Mouse (Mus musculus): Measurements from ENCODE around the gene Rag1. TPM values are rescaled to one million over a fixed set of nuclear protein-coding genes. Genes with fewer than 3 reads are reported as not detected.

The Rag1 gene
- 1.8 and 2.1 TPM in 2 replicates for polyA plus RNA-seq (2012; rRNA removed)

GRCm38 (mm10) chr2:101649114-101649671, at the start of gene Rag1, which contains the start of gene B230118H07Rik:
Gene Rag1, minus strand, starts transcription at chr2:101649501.
Gene B230118H07Rik, minus strand, starts transcription at chr2:101649532.

GRCm38 (mm10) chr2:101678236-101679021, 29.1 kb upstream of the Rag1 start, which contains the start of gene Traf6:
Gene Traf6, plus strand, starts transcription at chr2:101678429.

DNA sequence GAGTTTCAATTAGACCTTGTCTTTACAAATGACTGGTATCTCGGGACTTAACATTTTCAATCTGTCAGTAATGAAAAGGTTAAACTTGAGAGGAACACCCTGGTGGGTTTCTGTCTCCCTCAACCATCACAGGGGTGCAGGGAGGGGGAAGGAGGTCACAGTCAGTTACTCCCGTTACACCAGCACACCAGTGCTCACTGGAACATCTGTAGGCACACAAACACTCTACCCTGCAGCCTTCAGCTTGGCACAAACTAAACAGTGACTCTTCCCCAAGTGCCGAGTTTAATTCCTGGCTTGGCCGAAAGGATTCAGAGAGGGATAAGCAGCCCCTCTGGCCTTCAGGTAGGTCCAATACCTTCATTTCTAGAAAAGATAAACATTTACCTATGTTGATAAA, 24.8 kb downstream of the Rag1 start, which contains the start of gene Rag2:
Gene Rag2 (plus strand): TSS at position 193 of the 400 bp plus-strand sequence.

Other genes with a start within 250 kb of the Rag1 start
- 1.1 and 1.6 TPM in 2 replicates for gene Rag2, start 24.8 kb downstream of the Rag1 start, polyA plus RNA-seq (2012; rRNA removed)
- gene B230118H07Rik, start within 50 bp of the Rag1 start, polyA plus RNA-seq (2012; rRNA removed) = 6.9 and 7.3 TPM in 2 replicates
- gene Traf6, start 28.9 kb upstream of the Rag1 start, polyA plus RNA-seq (2012; rRNA removed) = 4.0 and 4.1 TPM in 2 replicates
- 2.1 and 2.4 TPM in 2 replicates for gene Prr5l, start 233.5 kb upstream of the Rag1 start, polyA plus RNA-seq (2012; rRNA removed)
- 40.6 and 51.3 TPM in 2 replicates for gene Commd9, start 236.7 kb upstream of the Rag1 start, polyA plus RNA-seq (2012; rRNA removed)

Data from liver, embryonic 18 days (tissue).